Mouse (Mus musculus) midbrain, embryonic 15.5 days (tissue): Measurements from ENCODE around the gene Guf1. TPM values are rescaled to one million over a fixed set of nuclear protein-coding genes. Genes with fewer than 3 reads are reported as not detected.

ENCODE experiments used
- ATAC-seq: fragments of 200-750 bp; cut with Nextera tagmentation; replicated peaks from 2 replicates; pipeline ENCODE4 v1.8.0; 2017; ENCODE audit warnings: moderate TSS enrichment
- H3K27ac ChIP-seq: fragments of 300-500 bp; sonication (generic); 2 replicates; pipeline ENCODE4 v1.5.1; 2015; ENCODE audit warnings: mild to moderate bottlenecking, inconsistent platforms
- H3K27me3 ChIP-seq: fragments of 300-500 bp; sonication (generic); replicated peaks from 2 replicates; pipeline ENCODE4 v1.6.1; 2015; ENCODE audit warnings: inconsistent platforms
- H3K36me3 ChIP-seq: fragments of 300-500 bp; sonication (generic); replicated peaks from 2 replicates; pipeline ENCODE4 v1.6.1; 2015; ENCODE audit warnings: inconsistent platforms
- H3K4me1 ChIP-seq: fragments of 300-500 bp; sonication (generic); 2 replicates; pipeline ENCODE4 v1.6.1; 2015; ENCODE audit warnings: inconsistent platforms
- H3K4me2 ChIP-seq: fragments of 300-500 bp; sonication (generic); 2 replicates; pipeline ENCODE4 v1.6.1; 2015; ENCODE audit warnings: inconsistent platforms, mild to moderate bottlenecking, moderate library complexity
- H3K4me3 ChIP-seq: fragments of 300-500 bp; sonication (generic); 2 replicates; pipeline ENCODE4 v1.5.1; 2015; ENCODE audit warnings: mild to moderate bottlenecking, inconsistent platforms
- H3K9ac ChIP-seq: fragments of 300-500 bp; sonication (generic); 2 replicates; pipeline ENCODE4 v1.6.1; 2015; ENCODE audit warnings: mild to moderate bottlenecking, inconsistent platforms
- H3K9me3 ChIP-seq: fragments of 300-500 bp; sonication (generic); 2 replicates; pipeline ENCODE4 v1.6.1; 2016; ENCODE audit warnings: inconsistent platforms
- WGBS: fragments of 180-500 bp; shearing (Covaris S2); methylation state at CpG from one replicate; pipeline ENCODE4 v1.1.7; 2015; ENCODE audit warnings: mixed read lengths; 5-methylcytosine and 5-hydroxymethylcytosine counted together
- polyA plus RNA-seq: library from polyadenylated mRNA; unstranded; fragments of >200 nt; fragmentation: Nextera tagmentation; extraction: Ambion mirVana; gene quantifications from 2 replicates; pipeline ENCODE4 v1.2.1, GENCODE M21; 2015

Gene Guf1
- polyA plus RNA-seq, 1 experiment from 2014 or later, result 54.7 TPM

GRCm38 (mm10) chr5:69613209-69613796 is 56.6 kb downstream of the Guf1 start:
- ATAC-seq, result peak; percentile 52; the same call in 1 of the 2 replicates
- no peak overlapping the region for H3K4me3 ChIP-seq
- H3K27ac ChIP-seq, result no peak overlapping the region
- H3K9me3 ChIP-seq, result no peaks in the 10 kb centered on the region
- WGBS, result 20% methylated on average over 4 of the region's 4 CpGs
- no peak overlapping the region for H3K9ac ChIP-seq
- no peaks in the 10 kb centered on the region for H3K36me3 ChIP-seq
- H3K27me3 ChIP-seq, result no peaks in the 10 kb centered on the region
- H3K4me2 ChIP-seq, result no peak overlapping the region
- no peaks in the 10 kb centered on the region for H3K4me1 ChIP-seq

- 83% methylated on average over 1 of the region's 1 CpGs for WGBS
- Histone ChIP-seq H3K27me3 (no peaks in the 10 kb centered on the region), H3K9ac (no peak overlapping the region), H3K36me3 (no peaks in the 10 kb centered on the region), H3K4me1 (no peaks in the 10 kb centered on the region), H3K4me2 (no peak overlapping the region), H3K27ac (no peak overlapping the region), H3K4me3 (no peak overlapping the region), H3K9me3 (no peaks in the 10 kb centered on the region)
- ATAC-seq, result no peak
Observed at GRCm38 (mm10) chr5:69620899-69621298, 64.2 kb downstream of the Guf1 start.

Other genes starting within 250 kb of the Guf1 start
- gene Kctd8, start 215.2 kb upstream of the Guf1 start, polyA plus RNA-seq, result 19.3 and 19.6 TPM in 2 replicates
- gene Yipf7, start 14.3 kb upstream of the Guf1 start, polyA plus RNA-seq, result not detected in 2 replicates
- gene Gnpda2, start 35.4 kb downstream of the Guf1 start, polyA plus RNA-seq, result 26.2 and 28.9 TPM in 2 replicates